Mouse (Mus musculus) liver, adult 2 months (tissue): ENCODE measurements around the gene Gm8677. TPM values are rescaled to one million over a fixed set of nuclear protein-coding genes. Genes with fewer than 3 reads are reported as not detected.
"Not testable (repeated sequence)": the region's sequence is repeated elsewhere in the genome, so short reads cannot be mapped to it uniquely, and the experiment has no call there.

Experiments used
- DNase-seq: peaks from one replicate; pipeline ENCODE4 v3.0.0-alpha.2; 2011; ENCODE audit warnings: low read depth, low spot score; ENCODE audit errors: extremely low read depth
- H3K27ac ChIP-seq: fragments of 200-500 bp; replicated peaks from 2 replicates; pipeline ENCODE4 v1.5.1; 2012; ENCODE audit warnings: low read depth, mild to moderate bottlenecking, control low read depth, inconsistent platforms, low read length; ENCODE audit not compliant: insufficient read depth
- H3K27me3 ChIP-seq: fragments of 200-500 bp; 2 replicates; pipeline ENCODE4 v1.6.1; 2012; ENCODE audit warnings: mild to moderate bottlenecking, moderate library complexity, low read length, inconsistent platforms; ENCODE audit not compliant: control insufficient read depth, insufficient read depth
- H3K36me3 ChIP-seq: fragments of 200-500 bp; 2 replicates; pipeline ENCODE4 v1.6.1; 2012; ENCODE audit warnings: low read length, inconsistent platforms; ENCODE audit not compliant: control insufficient read depth, insufficient read depth
- H3K4me1 ChIP-seq: fragments of 200-500 bp; 2 replicates; pipeline ENCODE4 v1.6.1; 2011; ENCODE audit warnings: low read length; ENCODE audit not compliant: control insufficient read depth, insufficient read depth
- H3K4me3 ChIP-seq: fragments of 200-500 bp; 2 replicates; pipeline ENCODE4 v1.5.1; 2011; ENCODE audit warnings: low read depth, mild to moderate bottlenecking, control low read depth, low read length, moderate library complexity; ENCODE audit not compliant: insufficient read depth
- H3K79me2 ChIP-seq: fragments of 200-500 bp; 2 replicates; pipeline ENCODE4 v1.6.1; 2012; ENCODE audit warnings: inconsistent platforms, mild to moderate bottlenecking, low read length, moderate library complexity; ENCODE audit not compliant: control insufficient read depth, insufficient read depth
- H3K9ac ChIP-seq: fragments of 200-500 bp; 2 replicates; pipeline ENCODE4 v1.6.1; 2012; ENCODE audit warnings: low read depth, mild to moderate bottlenecking, control low read depth, inconsistent platforms, low read length
- WGBS: fragments of 180-500 bp; shearing (Covaris S2); methylation state at CpG from one replicate; pipeline ENCODE4 v1.1.7; 2018; 5-methylcytosine and 5-hydroxymethylcytosine counted together
- polyA plus RNA-seq: library from polyadenylated mRNA; depleted of rRNA; stranded (reverse); fragments of >200 nt; gene quantifications from 2 replicates; pipeline ENCODE4 v1.2.3, GENCODE M21; 2012; rRNA removed
- total RNA-seq: library from RNA; depleted of rRNA; stranded (reverse); fragments of >200 nt; gene quantifications from 2 replicates; pipeline ENCODE4 v1.2.3, GENCODE M21; 2014; rRNA removed

The Gm8677 gene
- total RNA-seq (not detected in 2 replicates), polyA plus RNA-seq (not detected in 2 replicates)

DNA sequence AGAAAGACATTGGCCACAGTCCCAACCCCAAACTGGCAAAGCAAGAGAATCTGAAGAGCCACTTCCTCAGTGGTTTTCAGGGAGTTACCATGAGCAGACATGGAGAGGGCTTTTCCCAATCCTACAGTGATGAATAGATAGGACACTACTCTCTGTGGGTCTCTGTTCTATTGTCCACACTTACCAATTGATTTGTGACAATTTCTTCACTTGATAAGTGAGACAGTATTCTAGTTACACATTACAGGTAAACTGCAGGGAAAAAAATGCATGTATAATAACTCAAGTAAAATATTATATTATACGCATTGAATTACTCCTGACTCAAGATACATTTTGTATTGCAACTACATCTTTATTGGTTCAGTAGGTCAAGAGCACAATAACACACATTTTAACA, at the start of gene Gm8677:
Gm8677 (minus strand) TSS at position 101 of the 400 bp plus-strand sequence.
- not testable (repeated sequence) for H3K79me2 ChIP-seq, H3K27ac ChIP-seq, DNase-seq, H3K4me1 ChIP-seq, H3K27me3 ChIP-seq, H3K36me3 ChIP-seq, H3K4me3 ChIP-seq, H3K9ac ChIP-seq
- no CpG with 5 or more reads among the region's 1 CpGs for WGBS

DNA sequence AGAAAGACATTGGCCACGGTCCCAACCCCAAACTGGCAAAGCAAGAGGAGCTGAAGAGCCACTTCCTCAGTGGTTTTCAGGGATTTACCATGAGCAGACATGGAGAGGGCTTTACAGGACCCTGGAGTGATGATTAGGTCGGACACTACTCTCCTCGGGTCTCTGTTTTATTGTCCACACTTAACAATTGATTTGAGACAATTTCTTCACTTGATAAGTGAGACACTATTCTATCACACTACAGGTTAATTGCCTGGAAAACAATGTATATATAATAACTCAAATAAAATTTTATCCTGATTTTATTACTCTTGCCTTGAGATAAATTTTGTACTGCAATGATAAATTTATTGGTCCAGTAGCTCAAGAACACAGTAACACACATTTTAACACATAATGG, 30.6 kb upstream of the Gm8677 start, which contains the start of gene Gm4201:
Gm4201 (minus strand) TSS at position 101 of the 400 bp plus-strand sequence.
- not testable (repeated sequence) for H3K27me3 ChIP-seq, H3K27ac ChIP-seq, H3K4me3 ChIP-seq, H3K4me1 ChIP-seq, H3K36me3 ChIP-seq, H3K9ac ChIP-seq, DNase-seq, H3K79me2 ChIP-seq
- no CpG with 5 or more reads among the region's 3 CpGs for WGBS

DNA sequence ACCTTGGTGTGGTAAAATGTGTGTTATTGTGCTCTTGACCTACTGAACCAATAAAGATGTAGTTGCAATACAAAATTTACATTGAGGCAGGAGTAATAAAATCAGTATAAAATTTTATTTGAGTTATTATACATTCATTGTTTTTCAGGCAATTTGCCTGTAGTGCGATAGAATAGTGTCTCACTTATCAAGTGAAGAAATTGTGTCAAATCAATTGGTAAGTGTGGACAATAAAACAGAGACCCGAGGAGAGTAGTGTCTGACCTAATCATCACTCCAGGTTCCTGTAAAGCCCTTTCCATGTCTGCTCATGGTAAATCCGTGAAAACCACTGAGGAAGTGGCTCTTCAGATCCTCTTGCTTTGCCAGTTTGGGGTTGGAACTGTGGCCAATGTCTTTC, 12.0 kb downstream of the Gm8677 start, which contains the start of gene Vmn1r152:
Vmn1r152 (plus strand) TSS at position 301 of the 400 bp plus-strand sequence.
- no CpG with 5 or more reads among the region's 3 CpGs for WGBS

DNA sequence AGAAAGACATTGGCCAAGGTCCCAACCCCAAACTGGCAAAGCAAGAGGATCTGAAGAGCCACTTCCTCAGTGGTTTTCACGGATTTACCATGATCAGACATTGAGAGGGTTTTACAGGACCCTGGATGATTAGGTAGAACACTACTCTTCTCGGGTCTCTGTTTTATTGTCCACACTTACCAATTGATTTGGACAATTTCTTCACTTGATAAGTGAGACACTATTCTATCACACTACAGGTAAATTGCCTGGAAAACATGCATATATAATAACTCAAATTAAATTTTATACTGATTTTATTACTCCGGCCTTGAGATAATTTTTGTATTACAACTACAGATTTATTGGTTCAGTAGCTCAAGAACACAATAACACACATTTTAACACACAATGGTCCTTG, 35.1 kb downstream of the Gm8677 start, which contains the start of gene Vmn1r151:
Vmn1r151 (minus strand) TSS at position 101 of the 400 bp plus-strand sequence.
- not testable (repeated sequence) for H3K79me2 ChIP-seq, H3K36me3 ChIP-seq, H3K27ac ChIP-seq, DNase-seq, H3K4me3 ChIP-seq, H3K27me3 ChIP-seq, H3K9ac ChIP-seq, H3K4me1 ChIP-seq
- 27% methylated on average over 2 of the region's 3 CpGs for WGBS

More for the DNA sequence above, 12.0 kb downstream of the Gm8677 start, which contains the start of gene Vmn1r152:
- H3K36me3 ChIP-seq, H3K27me3 ChIP-seq, H3K27ac ChIP-seq, DNase-seq, H3K4me3 ChIP-seq, H3K9ac ChIP-seq, H3K4me1 ChIP-seq, H3K79me2 ChIP-seq: not testable (repeated sequence)

Other genes with a start within 250 kb of the Gm8677 start
- gene Gm4187, start 205.2 kb downstream of the Gm8677 start, total RNA-seq: not detected in 2 replicates
- not detected in 2 replicates for gene Gm4187, start 205.2 kb downstream of the Gm8677 start, polyA plus RNA-seq
- gene Gm8660, start 163.8 kb downstream of the Gm8677 start, total RNA-seq: not detected in 2 replicates
- not detected in 2 replicates for gene Gm8660, start 163.8 kb downstream of the Gm8677 start, polyA plus RNA-seq
- gene Vmn1r148, start 121.3 kb downstream of the Gm8677 start, total RNA-seq: not detected in 2 replicates
- not detected in 2 replicates for gene Vmn1r148, start 121.3 kb downstream of the Gm8677 start, polyA plus RNA-seq
- gene Vmn1r149, start 96.7 kb downstream of the Gm8677 start, total RNA-seq: not detected in 2 replicates
- not detected in 2 replicates for gene Vmn1r149, start 96.7 kb downstream of the Gm8677 start, polyA plus RNA-seq
- not detected in 2 replicates for gene Gm10665, start 70.8 kb downstream of the Gm8677 start, total RNA-seq
- gene Gm10665, start 70.8 kb downstream of the Gm8677 start, polyA plus RNA-seq: not detected in 2 replicates
- not detected in 2 replicates for gene Vmn1r151, start 35.2 kb downstream of the Gm8677 start, total RNA-seq
- not detected in 2 replicates for gene Vmn1r151, start 35.2 kb downstream of the Gm8677 start, polyA plus RNA-seq
- not detected in 2 replicates for gene Vmn1r152, start 11.9 kb downstream of the Gm8677 start, total RNA-seq
- not detected in 2 replicates for gene Vmn1r152, start 11.9 kb downstream of the Gm8677 start, polyA plus RNA-seq
- gene Gm4201, start 30.5 kb upstream of the Gm8677 start, total RNA-seq: not detected in 2 replicates
- gene Gm4201, start 30.5 kb upstream of the Gm8677 start, polyA plus RNA-seq: not detected in 2 replicates
- not detected in 2 replicates for gene Gm4565, start 53.2 kb upstream of the Gm8677 start, total RNA-seq
- not detected in 2 replicates for gene Gm4565, start 53.2 kb upstream of the Gm8677 start, polyA plus RNA-seq
- not detected in 2 replicates for gene Vmn1r155, start 123.1 kb upstream of the Gm8677 start, total RNA-seq
- not detected in 2 replicates for gene Vmn1r155, start 123.1 kb upstream of the Gm8677 start, polyA plus RNA-seq
- gene Gm8693, start 157.4 kb upstream of the Gm8677 start, total RNA-seq: not detected in 2 replicates
- gene Gm8693, start 157.4 kb upstream of the Gm8677 start, polyA plus RNA-seq: not detected in 2 replicates
- not detected in 2 replicates for gene Gm4567, start 184.8 kb upstream of the Gm8677 start, total RNA-seq
- gene Gm4567, start 184.8 kb upstream of the Gm8677 start, polyA plus RNA-seq: not detected in 2 replicates
- gene Vmn1r157, start 226.8 kb upstream of the Gm8677 start, total RNA-seq: not detected in 2 replicates
- gene Vmn1r157, start 226.8 kb upstream of the Gm8677 start, polyA plus RNA-seq: not detected in 2 replicates